In the genomic region with DNA sequence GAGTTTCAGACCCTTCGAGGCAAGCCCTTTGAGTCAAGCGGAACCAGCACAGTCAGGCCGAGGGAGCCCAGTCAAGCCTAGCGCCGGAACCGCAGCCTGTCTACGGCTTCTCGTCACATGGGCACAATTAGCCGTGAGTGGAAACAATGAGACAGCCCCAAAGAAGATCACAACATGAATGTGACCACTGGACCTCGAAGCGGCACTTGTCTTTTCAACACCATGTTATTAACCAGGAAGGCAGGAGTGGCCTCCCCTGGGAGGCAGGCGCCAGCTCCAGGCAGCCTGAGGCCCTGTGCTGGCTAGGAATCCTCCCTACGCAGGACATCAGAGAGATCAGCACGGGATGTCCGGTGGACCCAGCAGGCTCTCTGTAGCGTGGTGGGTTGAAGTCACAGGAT, we compare ENCODE assay signal across 24 mouse cellular contexts.
DNase-seq lines count a peak whose midpoint lies in the region; ATAC-seq lines count a peak whose summit lies in the region.
"Had no signal": no experiment of that assay in that cellular context is flagged by ENCODE, and none has a peak within 500 bp of the region (broad histone marks: within the 10 kb centered on the region; RNA-seq: fewer than 3 reads in every experiment).

No protein-coding gene starts in this region.

- H3K27me3 ChIP-seq in hindbrain, embryonic 10.5 days (ENCODE audit: insufficient read depth, poor library complexity, severe bottlenecking), result peaks cover 39% of the 10 kb centered on the region
- H3K27me3 ChIP-seq in hindbrain, embryonic 14.5 days (ENCODE audit: control insufficient read depth, insufficient read depth, low read length), result no peaks in the 10 kb centered on the region
- H3K27me3 ChIP-seq in midbrain, embryonic 11.5 days (ENCODE audit: control insufficient read depth, insufficient read depth, low read length), result peaks cover 6% of the 10 kb centered on the region; the same call in 1 of the 2 replicates
- no peaks in the 10 kb centered on the region for H3K27me3 ChIP-seq in midbrain, embryonic 16.5 days (ENCODE audit: control insufficient read depth, insufficient read depth, low read depth, low read length)
- H3K27me3 ChIP-seq: limb, embryonic 12.5 days; liver, embryonic 13.5 days had no signal

- no peaks in the 10 kb centered on the region for H3K9me3 ChIP-seq in hindbrain, embryonic 10.5 days
- no peaks in the 10 kb centered on the region for H3K9me3 ChIP-seq in hindbrain, embryonic 14.5 days (ENCODE audit: control insufficient read depth, low read length)
- no peaks in the 10 kb centered on the region for H3K9me3 ChIP-seq in midbrain, embryonic 11.5 days (ENCODE audit: control insufficient read depth, low read length)
- no peaks in the 10 kb centered on the region for H3K9me3 ChIP-seq in midbrain, embryonic 16.5 days (replicated peaks; ENCODE audit: control insufficient read depth, low read length, poor library complexity, severe bottlenecking)
- H3K9me3 ChIP-seq: limb, embryonic 12.5 days; liver, embryonic 13.5 days; megakaryocyte, embryonic 14.5 days had no signal

- peaks cover 47% of the 10 kb centered on the region for H3K4me1 ChIP-seq in hindbrain, embryonic 10.5 days (replicated peaks)
- H3K4me1 ChIP-seq in hindbrain, embryonic 14.5 days (replicated peaks; ENCODE audit: control insufficient read depth, insufficient read depth, low read length), result peaks cover 16% of the 10 kb centered on the region; the same call in 1 of the 2 replicates
- H3K4me1 ChIP-seq in midbrain, embryonic 11.5 days (ENCODE audit: control insufficient read depth, insufficient read depth, low read length), result peaks cover 7% of the 10 kb centered on the region
- H3K4me1 ChIP-seq in midbrain, embryonic 16.5 days (ENCODE audit: control insufficient read depth, insufficient read depth, low read length), result peaks cover 15% of the 10 kb centered on the region

- no peak overlapping the region for H3K4me2 ChIP-seq in hindbrain, embryonic 14.5 days (replicated peaks)
- no peak overlapping the region for H3K4me2 ChIP-seq in midbrain, embryonic 11.5 days
- no peak overlapping the region for H3K4me2 ChIP-seq in midbrain, embryonic 16.5 days (ENCODE audit: low read length)
- H3K4me2 ChIP-seq: heart, embryonic 11.5 days; limb, embryonic 12.5 days; liver, embryonic 13.5 days; lung, embryonic 14.5 days had no signal

- H3K27ac ChIP-seq in hindbrain, embryonic 10.5 days, result peak overlapping the region; percentile 70
- H3K27ac ChIP-seq in hindbrain, embryonic 14.5 days, result no peak overlapping the region
- no peak overlapping the region for H3K27ac ChIP-seq in midbrain, embryonic 11.5 days (ENCODE audit: low read depth, low read length)
- H3K27ac ChIP-seq in midbrain, embryonic 16.5 days (ENCODE audit: low read length), result no peak overlapping the region
- H3K27ac ChIP-seq: limb, embryonic 12.5 days; liver, embryonic 13.5 days had no signal

- ATAC-seq in hindbrain, embryonic 14.5 days (ENCODE audit: low FRiP score), result no peak
- no peak for ATAC-seq in midbrain, embryonic 11.5 days (ENCODE audit: low FRiP score)
- ATAC-seq in midbrain, embryonic 16.5 days, result no peak
- ATAC-seq: hindbrain, embryonic 16.5 days; intestine, postnatal 0 days had no signal

- 40% methylated on average over 16 of the region's 16 CpGs for WGBS in hindbrain, embryonic 10.5 days
- WGBS in hindbrain, embryonic 14.5 days, result 34% methylated on average over 16 of the region's 16 CpGs
- WGBS in midbrain, embryonic 11.5 days, result 27% methylated on average over 16 of the region's 16 CpGs
- 38% methylated on average over 16 of the region's 16 CpGs for WGBS in midbrain, embryonic 16.5 days

- DNase-seq in embryo, embryonic 10 days (ENCODE audit: low spot score), result peak; percentile 37
- DNase-seq in embryo, embryonic 9.5 days (ENCODE audit: extremely low spot score), result no peak
- DNase-seq in hindbrain, embryonic 10.5 days (ENCODE audit: low spot score), result no peak
- no peak for DNase-seq in hindbrain, embryonic 14.5 days (ENCODE audit: low spot score)
- peak; percentile 85 for DNase-seq in midbrain, embryonic 11.5 days (ENCODE audit: low spot score, missing footprints)
- DNase-seq in testis, postnatal 10 days (ENCODE audit: low spot score), result peak; percentile 32
- DNase-seq in right cerebral cortex, postnatal 10 days (ENCODE audit: low spot score in 2 of 2), result no peak
- DNase-seq: adrenal gland, postnatal 25 days; cerebellum, adult 9-10 months; gastrocnemius, postnatal 25 days; heart, postnatal 14 days; kidney, postnatal 4 days; liver, embryonic 13.5 days; lung, embryonic 14.5 days; right cerebral cortex, postnatal 25 days; spleen, adult 18-20 months; thymus, adult 18-20 months; thymus, postnatal 4 days had no signal

- no peak overlapping the region for H3K9ac ChIP-seq in hindbrain, embryonic 14.5 days
- no peak overlapping the region for H3K9ac ChIP-seq in midbrain, embryonic 11.5 days (ENCODE audit: low read length)
- H3K9ac ChIP-seq in midbrain, embryonic 16.5 days (ENCODE audit: low read depth, low read length), result no peak overlapping the region
- H3K9ac ChIP-seq: limb, embryonic 12.5 days; liver, embryonic 13.5 days; lung, embryonic 14.5 days had no signal

- no peaks in the 10 kb centered on the region for H3K36me3 ChIP-seq in hindbrain, embryonic 10.5 days
- no peaks in the 10 kb centered on the region for H3K36me3 ChIP-seq in hindbrain, embryonic 14.5 days (replicated peaks; ENCODE audit: control insufficient read depth, insufficient read depth)
- no peaks in the 10 kb centered on the region for H3K36me3 ChIP-seq in midbrain, embryonic 11.5 days (ENCODE audit: control insufficient read depth, insufficient read depth, low read length)
- H3K36me3 ChIP-seq in midbrain, embryonic 16.5 days (ENCODE audit: control insufficient read depth, insufficient read depth, low read length), result no peaks in the 10 kb centered on the region
- H3K36me3 ChIP-seq: limb, embryonic 12.5 days; liver, embryonic 13.5 days had no signal

- H3K4me3 ChIP-seq in hindbrain, embryonic 10.5 days, result no peak overlapping the region
- no peak overlapping the region for H3K4me3 ChIP-seq in hindbrain, embryonic 14.5 days (replicated peaks; ENCODE audit: low read length)
- H3K4me3 ChIP-seq in midbrain, embryonic 11.5 days (ENCODE audit: low read depth, low read length), result no peak overlapping the region
- no peak overlapping the region for H3K4me3 ChIP-seq in midbrain, embryonic 16.5 days (ENCODE audit: low read depth, low read length)
- H3K4me3 ChIP-seq: limb, embryonic 12.5 days; liver, embryonic 13.5 days; megakaryocyte, embryonic 14.5 days had no signal

Comparison
In these comparisons a context has a peak if more than half of its experiments do, and no peak if none do; other contexts are left out.
1. DNase-seq: peak in embryo, embryonic 10 days (single experiment), midbrain, embryonic 11.5 days (single experiment) and testis, postnatal 10 days (single experiment); none in embryo, embryonic 9.5 days (single experiment), hindbrain, embryonic 10.5 days (single experiment), hindbrain, embryonic 14.5 days (single experiment) and right cerebral cortex, postnatal 10 days (0 of 2).